Mouse (Mus musculus): Measurements from ENCODE around the gene Ndufab1.

DNA sequence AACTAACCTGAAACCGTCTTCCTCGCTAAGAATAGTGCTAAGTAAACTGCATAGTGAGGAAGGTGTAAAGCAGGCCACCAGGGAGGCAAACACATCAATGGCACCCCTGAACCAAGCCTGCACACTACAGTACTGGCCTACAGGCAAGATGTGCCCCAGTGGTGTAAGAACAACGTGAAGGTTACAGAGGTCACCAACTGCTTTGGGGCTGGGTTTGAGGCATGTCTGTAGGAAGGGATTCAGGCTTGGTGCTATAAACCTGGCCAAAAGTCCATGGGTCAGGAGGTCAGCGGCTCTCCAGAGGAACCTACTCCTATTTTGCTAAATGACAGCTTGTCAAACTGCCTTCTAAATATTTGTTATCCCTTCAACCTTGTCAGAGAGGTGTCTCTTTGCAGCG is 45.1 kb downstream of the Ndufab1 start:
- TF ChIP-seq CTCF (IDR thresholded peaks at IDR 0.05; ENCODE audit: control insufficient read depth, insufficient read depth, insufficient read length) (no peak), USF1 (IDR thresholded peaks at IDR 0.05; ENCODE audit: low read depth) (no peak)
